Mouse (Mus musculus) lung, embryonic 16.5 days (tissue): ENCODE results near the gene Inhbc. TPM values are rescaled to one million over a fixed set of nuclear protein-coding genes. Genes with fewer than 3 reads are reported as not detected.
A peak's percentile ranks its signal among the peaks of the same experiment; 100 is the strongest.

ENCODE experiments used
- ATAC-seq: fragments of 200-750 bp; cut with Nextera tagmentation; 2 replicates; pipeline ENCODE4 v1.8.0; 2017; ENCODE audit warnings: low read depth, mild to moderate bottlenecking, moderate library complexity
- H3K27ac ChIP-seq: fragments of 300-500 bp; sonication (generic); 2 replicates; pipeline ENCODE4 v1.5.1; 2014; ENCODE audit warnings: mild to moderate bottlenecking, control low read depth, low read length
- H3K27me3 ChIP-seq: fragments of 300-500 bp; sonication (generic); 2 replicates; pipeline ENCODE4 v1.6.1; 2014; ENCODE audit warnings: low read depth, low read length, mixed read lengths; ENCODE audit not compliant: control insufficient read depth, insufficient read depth
- H3K36me3 ChIP-seq: fragments of 300-500 bp; sonication (generic); 2 replicates; pipeline ENCODE4 v1.6.1; 2014; ENCODE audit warnings: low read length; ENCODE audit not compliant: control insufficient read depth, insufficient read depth
- H3K4me1 ChIP-seq: fragments of 300-500 bp; sonication (generic); replicated peaks from 2 replicates; pipeline ENCODE4 v1.6.1; 2014; ENCODE audit warnings: low read length, mixed read lengths; ENCODE audit not compliant: control insufficient read depth, insufficient read depth
- H3K4me2 ChIP-seq: fragments of 300-500 bp; sonication (generic); 2 replicates; pipeline ENCODE4 v1.6.1; 2014; ENCODE audit warnings: low read depth, low read length, control low read depth
- H3K4me3 ChIP-seq: fragments of 300-500 bp; sonication (generic); 2 replicates; pipeline ENCODE4 v1.5.1; 2014; ENCODE audit warnings: mild to moderate bottlenecking, low read length, control low read depth
- H3K9ac ChIP-seq: fragments of 300-500 bp; sonication (generic); 2 replicates; pipeline ENCODE4 v1.6.1; 2014; ENCODE audit warnings: low read length, control low read depth
- H3K9me3 ChIP-seq: fragments of 300-500 bp; sonication (generic); 2 replicates; pipeline ENCODE4 v1.6.1; 2016; ENCODE audit warnings: low read length; ENCODE audit not compliant: control insufficient read depth
- WGBS: fragments of 180-500 bp; shearing (Covaris S2); extraction: QIAGEN DNeasy Blood & Tissue Kit; methylation state at CpG from one replicate; pipeline ENCODE4 v1.1.7; 2014; 5-methylcytosine and 5-hydroxymethylcytosine counted together
- polyA plus RNA-seq: library from polyadenylated mRNA; unstranded; fragments of >200 nt; fragmentation: Nextera tagmentation; extraction: Ambion mirVana; gene quantifications from 2 replicates; pipeline ENCODE4 v1.2.1, GENCODE M21; 2015

Gene Inhbc
- polyA plus RNA-seq, 1 experiment from 2014 or later, result not detected

GRCm38 (mm10) chr10:127353909-127354895 is 16.0 kb downstream of the Inhbc start, which contains the start of gene Inhbe:
Gene Inhbe, minus strand, starts transcription at chr10:127354411.
- no peak within 1 kb of the TSS for H3K27ac ChIP-seq
- no peaks in the 10 kb centered on the region; the same call in 1 of the 2 replicates for H3K27me3 ChIP-seq
- no peak for ATAC-seq
- H3K4me1 ChIP-seq, result peaks cover 2% of the 10 kb centered on the region; the same call in 1 of the 2 replicates
- no peak within 1 kb of the TSS for H3K4me2 ChIP-seq
- H3K4me3 ChIP-seq, result no peak within 1 kb of the TSS
- 70% methylated on average over 18 of the region's 18 CpGs for WGBS
- no peaks in the 10 kb centered on the region for H3K36me3 ChIP-seq
- no peaks in the 10 kb centered on the region for H3K9me3 ChIP-seq
- no peak within 1 kb of the TSS for H3K9ac ChIP-seq

DNA sequence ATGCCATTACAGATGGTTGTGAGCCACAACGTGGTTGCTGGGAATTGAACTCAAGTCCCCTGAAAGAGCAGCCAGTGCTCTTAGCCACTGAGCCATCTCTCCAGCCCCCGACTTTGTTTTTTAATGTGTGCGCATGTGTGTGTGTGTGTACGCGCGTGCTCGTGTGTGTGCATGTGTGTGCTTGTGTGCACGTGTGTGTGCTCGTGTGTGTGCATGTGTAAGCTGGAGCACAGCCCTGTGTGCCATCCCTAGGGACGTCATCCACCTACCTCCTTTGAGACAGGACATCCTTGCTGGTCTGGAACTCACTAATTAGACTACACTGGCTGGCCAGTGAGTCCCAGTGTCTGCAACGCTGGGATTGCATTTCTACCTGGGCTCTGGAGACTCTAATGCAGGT is 17.5 kb downstream of the Inhbc start:
- no peaks in the 10 kb centered on the region for H3K36me3 ChIP-seq
- H3K4me2 ChIP-seq, result no peak overlapping the region
- H3K4me3 ChIP-seq, result no peak overlapping the region
- H3K27ac ChIP-seq, result no peak overlapping the region
- no peak overlapping the region for H3K9ac ChIP-seq
- WGBS, result 82% methylated on average over 11 of the region's 11 CpGs
- no peaks in the 10 kb centered on the region for H3K9me3 ChIP-seq
- H3K4me1 ChIP-seq, result peaks cover 2% of the 10 kb centered on the region; the same call in 1 of the 2 replicates
- H3K27me3 ChIP-seq, result no peaks in the 10 kb centered on the region; the same call in 1 of the 2 replicates
- ATAC-seq, result no peak

DNA sequence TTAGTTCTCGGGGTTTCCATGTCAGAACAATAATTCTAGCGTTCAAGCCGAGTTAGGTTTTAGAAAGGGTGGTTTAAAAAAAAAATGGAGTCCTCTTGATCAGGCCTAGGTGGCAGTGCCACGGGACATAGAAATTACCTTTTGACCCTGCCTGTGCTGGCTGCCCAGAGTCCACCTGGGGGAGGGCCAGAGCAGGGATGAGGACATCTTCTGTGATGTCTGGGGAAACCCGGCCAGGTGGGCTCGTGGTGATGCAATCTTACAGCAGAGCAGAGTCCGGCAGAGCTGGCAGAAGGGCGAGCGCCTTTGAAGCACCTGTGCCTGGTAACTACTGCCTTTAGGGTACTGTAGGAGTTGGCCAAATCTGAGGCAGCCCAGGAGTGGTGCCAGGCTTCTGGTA is 18.0 kb downstream of the Inhbc start:
- no peaks in the 10 kb centered on the region for H3K36me3 ChIP-seq
- peaks cover 2% of the 10 kb centered on the region; the same call in 1 of the 2 replicates for H3K4me1 ChIP-seq
- H3K4me3 ChIP-seq, result no peak overlapping the region
- no peak overlapping the region for H3K27ac ChIP-seq
- no peaks in the 10 kb centered on the region for H3K9me3 ChIP-seq
- WGBS, result 77% methylated on average over 9 of the region's 9 CpGs
- no peak for ATAC-seq
- H3K9ac ChIP-seq, result no peak overlapping the region
- H3K27me3 ChIP-seq, result no peaks in the 10 kb centered on the region; the same call in 1 of the 2 replicates
- H3K4me2 ChIP-seq, result no peak overlapping the region

GRCm38 (mm10) chr10:127351719-127352118 is 18.5 kb downstream of the Inhbc start:
- no peak for ATAC-seq
- H3K27ac ChIP-seq, result no peak overlapping the region
- 59% methylated on average over 8 of the region's 8 CpGs for WGBS
- no peaks in the 10 kb centered on the region for H3K9me3 ChIP-seq
- no peak overlapping the region for H3K4me2 ChIP-seq
- no peak overlapping the region for H3K4me3 ChIP-seq
- H3K36me3 ChIP-seq, result no peaks in the 10 kb centered on the region
- H3K4me1 ChIP-seq, result peaks cover 2% of the 10 kb centered on the region; the same call in 1 of the 2 replicates
- H3K27me3 ChIP-seq, result no peaks in the 10 kb centered on the region; the same call in 1 of the 2 replicates
- H3K9ac ChIP-seq, result no peak overlapping the region

- Histone ChIP-seq H3K9me3 (no peaks in the 10 kb centered on the region), H3K4me2 (no peak overlapping the region), H3K4me1 (peaks cover 2% of the 10 kb centered on the region; the same call in 1 of the 2 replicates), H3K27me3 (no peaks in the 10 kb centered on the region; the same call in 1 of the 2 replicates), H3K27ac (no peak overlapping the region), H3K36me3 (no peaks in the 10 kb centered on the region), H3K9ac (no peak overlapping the region), H3K4me3 (no peak overlapping the region)
- WGBS, result 74% methylated on average over 8 of the region's 8 CpGs
- no peak for ATAC-seq
Observed at GRCm38 (mm10) chr10:127351285-127351595, 19.0 kb downstream of the Inhbc start.

GRCm38 (mm10) chr10:127350594-127351284 is 19.5 kb downstream of the Inhbc start:
- Histone ChIP-seq H3K27me3 (no peaks in the 10 kb centered on the region; the same call in 1 of the 2 replicates), H3K4me2 (peak overlapping the region; percentile 53), H3K4me3 (peak overlapping the region; percentile 21), H3K4me1 (peaks cover 2% of the 10 kb centered on the region; the same call in 1 of the 2 replicates), H3K36me3 (no peaks in the 10 kb centered on the region), H3K9ac (peak overlapping the region; percentile 52; the same call in 1 of the 2 replicates), H3K27ac (no peak overlapping the region), H3K9me3 (no peaks in the 10 kb centered on the region)
- peak; percentile 84 for ATAC-seq
- WGBS, result 12% methylated on average over 24 of the region's 24 CpGs

GRCm38 (mm10) chr10:127349810-127350209 is 20.4 kb downstream of the Inhbc start:
- Histone ChIP-seq H3K9ac (no peak overlapping the region), H3K4me3 (no peak overlapping the region), H3K36me3 (no peaks in the 10 kb centered on the region), H3K27me3 (no peaks in the 10 kb centered on the region; the same call in 1 of the 2 replicates), H3K27ac (no peak overlapping the region), H3K4me1 (peaks cover 2% of the 10 kb centered on the region; the same call in 1 of the 2 replicates), H3K4me2 (no peak overlapping the region), H3K9me3 (no peaks in the 10 kb centered on the region)
- 67% methylated on average over 8 of the region's 8 CpGs for WGBS
- no peak for ATAC-seq

- Histone ChIP-seq H3K9ac (no peak overlapping the region), H3K4me1 (peaks cover 2% of the 10 kb centered on the region; the same call in 1 of the 2 replicates), H3K4me3 (no peak overlapping the region), H3K4me2 (no peak overlapping the region), H3K36me3 (no peaks in the 10 kb centered on the region), H3K27ac (no peak overlapping the region), H3K27me3 (no peaks in the 10 kb centered on the region; the same call in 1 of the 2 replicates), H3K9me3 (no peaks in the 10 kb centered on the region)
- no peak for ATAC-seq
- 65% methylated on average over 4 of the region's 4 CpGs for WGBS
Observed at GRCm38 (mm10) chr10:127348957-127349356, 21.3 kb downstream of the Inhbc start.

GRCm38 (mm10) chr10:127346173-127346572 is 24.1 kb downstream of the Inhbc start:
- Histone ChIP-seq H3K9ac (no peak overlapping the region), H3K36me3 (no peaks in the 10 kb centered on the region), H3K27me3 (no peaks in the 10 kb centered on the region; the same call in 1 of the 2 replicates), H3K27ac (no peak overlapping the region), H3K4me3 (no peak overlapping the region), H3K9me3 (no peaks in the 10 kb centered on the region), H3K4me2 (no peak overlapping the region), H3K4me1 (peaks cover 8% of the 10 kb centered on the region)
- WGBS, result 77% methylated on average over 3 of the region's 3 CpGs
- ATAC-seq, result no peak
